Mouse (Mus musculus) lung, postnatal 14 days (tissue): ENCODE measurements around the gene Ppm1h.

Experiments used
- DNase-seq: peaks from one replicate; pipeline ENCODE4 v3.0.0; 2021

The Ppm1h gene

GRCm38 (mm10) chr10:122705457-122705856 is 26.9 kb downstream of the Ppm1h start:
- no peak for DNase-seq

DNA sequence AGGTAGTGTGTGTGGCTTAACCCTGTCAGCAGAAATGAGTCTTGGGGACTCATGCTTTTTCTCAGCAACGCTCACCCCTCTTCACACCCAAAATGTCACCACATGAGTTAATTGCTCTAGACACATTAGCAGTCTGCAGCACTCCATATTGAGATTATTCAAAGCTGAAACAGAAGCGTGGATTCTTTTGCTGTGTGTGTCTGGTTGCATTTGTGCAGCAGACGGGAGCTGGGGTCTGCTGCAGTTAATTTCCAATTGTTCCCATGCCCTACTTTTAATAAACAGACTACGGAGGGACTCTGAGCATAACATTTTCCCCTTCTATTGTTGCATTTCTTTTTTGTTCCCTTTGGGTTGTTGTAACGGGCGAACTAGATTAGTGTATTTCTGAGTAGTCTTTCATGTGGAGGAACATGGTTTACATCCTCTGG is 32.8 kb downstream of the Ppm1h start:
- DNase-seq, result no peak

- no peak for DNase-seq
Measured at GRCm38 (mm10) chr10:122712307-122712706, 33.7 kb downstream of the Ppm1h start.

- DNase-seq, result no peak
Measured at GRCm38 (mm10) chr10:122715856-122716255, 37.3 kb downstream of the Ppm1h start.

DNA sequence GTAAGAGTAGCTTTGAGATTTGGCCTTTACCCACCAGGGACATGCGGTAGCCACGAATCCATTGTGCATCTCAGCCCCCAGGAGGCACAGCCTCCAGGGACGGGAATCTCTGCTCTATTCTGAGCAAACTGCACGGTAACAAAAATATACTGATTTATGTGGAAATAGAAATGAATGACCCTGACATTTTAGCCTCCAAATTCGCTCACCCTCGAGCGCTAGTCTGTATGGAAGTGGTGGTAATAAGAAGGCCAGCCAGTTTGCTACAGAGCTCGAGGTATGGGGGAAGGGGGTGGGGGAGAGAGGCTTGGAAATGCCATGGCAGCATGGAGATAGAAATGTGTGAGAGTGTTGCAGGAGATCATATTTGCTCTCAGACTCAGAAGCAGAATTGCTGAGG is 37.7 kb downstream of the Ppm1h start:
- DNase-seq, result no peak

GRCm38 (mm10) chr10:122716739-122717474 is 38.3 kb downstream of the Ppm1h start:
- DNase-seq, result no peak

- no peak for DNase-seq
Measured at GRCm38 (mm10) chr10:122717754-122718415, 39.3 kb downstream of the Ppm1h start.

GRCm38 (mm10) chr10:122718951-122719350 is 40.4 kb downstream of the Ppm1h start:
- no peak for DNase-seq

GRCm38 (mm10) chr10:122722111-122722510 is 43.5 kb downstream of the Ppm1h start:
- DNase-seq, result no peak

DNA sequence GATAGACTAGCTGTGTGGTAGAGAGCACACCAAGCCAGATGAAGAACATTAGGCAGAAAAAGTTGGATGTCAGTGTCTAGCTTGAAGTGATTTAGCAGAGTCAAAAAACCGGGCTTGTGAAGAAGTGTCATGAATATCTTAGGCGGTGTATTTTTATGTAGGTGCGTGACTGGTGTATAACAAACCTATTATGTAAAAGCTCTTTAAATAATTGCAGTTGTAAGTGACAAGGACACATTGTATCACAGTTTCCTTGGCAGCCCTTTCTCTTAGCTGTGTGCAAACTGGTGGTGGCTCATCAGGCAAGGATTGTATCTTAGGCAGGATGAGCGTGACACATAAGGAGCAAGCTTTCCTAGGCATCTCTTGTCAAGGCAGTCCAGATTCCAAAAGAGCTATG is 46.1 kb downstream of the Ppm1h start:
- no peak for DNase-seq

DNA sequence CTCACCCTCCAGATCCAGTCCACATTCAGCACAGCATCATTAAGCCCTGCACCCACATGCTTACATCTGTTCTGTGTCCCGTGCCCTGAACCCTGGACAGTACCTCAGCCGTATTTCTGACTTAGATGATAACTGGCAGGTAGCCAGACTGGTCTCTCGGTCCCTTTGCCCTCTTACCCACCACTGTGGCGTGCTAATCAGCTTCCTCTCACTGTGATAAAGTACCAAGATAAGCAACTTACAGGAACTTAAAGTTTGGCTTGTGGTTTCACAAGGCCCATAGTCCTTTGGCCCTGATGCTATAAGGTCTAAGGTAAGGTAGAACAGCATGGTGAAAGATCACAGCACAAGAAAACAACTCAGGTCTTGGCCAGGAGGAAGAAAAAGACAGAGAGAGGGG is 48.7 kb downstream of the Ppm1h start:
- DNase-seq, result no peak

DNA sequence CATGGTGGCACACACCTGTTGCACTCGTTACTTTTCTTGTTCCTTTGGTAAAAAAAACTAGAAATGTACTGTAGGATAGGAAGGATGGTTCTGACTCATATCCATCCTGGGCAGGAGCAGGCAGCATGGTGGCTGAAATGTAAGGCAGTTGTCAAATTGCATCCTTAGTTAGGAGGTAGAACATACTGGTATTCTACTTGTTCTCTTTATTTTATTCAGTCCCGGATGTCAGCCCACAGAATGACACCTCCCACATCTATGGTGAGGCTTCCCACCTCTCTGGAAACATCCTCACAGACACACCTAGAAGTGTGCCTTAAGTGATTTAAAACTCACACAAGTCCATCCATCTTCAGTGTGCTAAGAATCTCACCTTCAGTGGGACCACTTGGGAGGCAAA is 49.6 kb downstream of the Ppm1h start:
- no peak for DNase-seq

GRCm38 (mm10) chr10:122732146-122732545 is 53.6 kb downstream of the Ppm1h start:
- DNase-seq, result no peak

DNA sequence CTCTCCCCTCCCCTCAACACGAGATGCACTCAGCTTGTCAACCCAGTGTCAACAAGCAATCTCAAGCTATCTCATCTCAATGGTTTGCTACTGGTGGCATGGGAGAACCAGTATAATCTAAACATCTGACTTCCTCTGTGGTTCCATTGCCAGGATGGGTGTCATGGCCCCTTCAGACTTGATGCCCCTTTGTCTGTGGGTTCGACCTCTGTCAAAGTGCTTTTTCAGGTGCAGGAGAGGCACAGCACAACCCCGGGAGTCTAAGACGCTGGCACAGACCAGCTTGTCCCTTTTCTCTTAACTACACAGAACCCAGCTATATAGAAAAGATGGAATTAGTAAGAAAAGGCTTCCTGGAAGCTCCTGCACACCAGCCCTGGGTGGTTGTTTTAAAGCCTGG is 56.0 kb downstream of the Ppm1h start:
- DNase-seq, result no peak

DNA sequence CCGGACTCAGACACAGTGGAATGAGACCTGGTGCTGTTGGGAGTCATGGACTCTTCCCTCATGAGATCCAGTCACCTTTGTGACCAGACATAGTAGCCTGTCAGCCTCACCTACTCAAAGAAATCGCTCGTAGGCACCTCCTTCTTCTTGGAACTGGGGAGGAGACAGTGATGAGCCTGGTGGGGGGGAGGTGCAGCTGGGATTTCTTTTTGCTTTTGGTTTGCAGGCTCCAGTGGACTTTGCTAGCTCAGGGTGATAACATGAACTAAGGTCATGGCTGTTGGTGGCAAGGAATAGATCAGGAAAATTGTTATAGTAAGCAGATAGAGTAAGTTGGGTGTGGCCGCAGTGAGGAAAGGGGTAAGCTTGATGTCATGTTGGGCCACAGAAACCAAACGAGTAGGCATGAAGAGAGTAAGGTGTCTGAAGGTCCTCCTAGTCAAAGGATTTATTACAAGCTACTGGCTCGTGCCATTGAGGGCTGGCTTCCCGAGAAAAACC is 56.8 kb downstream of the Ppm1h start:
- no peak for DNase-seq

GRCm38 (mm10) chr10:122736835-122737234 is 58.3 kb downstream of the Ppm1h start:
- no peak for DNase-seq

DNA sequence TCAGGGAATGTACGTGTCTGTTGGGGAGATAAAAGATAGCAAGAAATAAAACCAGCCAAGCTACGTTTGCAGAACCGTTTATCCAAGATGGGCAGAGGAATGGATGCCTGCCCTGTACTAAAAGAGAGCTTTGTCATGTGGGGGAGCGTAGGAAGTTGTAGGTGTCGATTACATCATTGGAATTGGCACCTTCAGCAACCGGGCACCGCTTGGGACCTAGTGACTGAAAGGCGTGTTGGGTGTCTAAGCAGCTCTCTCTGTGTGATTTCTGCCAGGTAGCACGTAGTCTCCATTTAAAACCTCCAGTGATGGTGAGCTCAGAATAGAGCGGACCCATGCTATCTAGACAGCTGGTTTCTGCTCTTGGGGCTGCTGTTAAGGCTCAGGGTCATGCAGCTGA is 60.0 kb downstream of the Ppm1h start:
- DNase-seq, result no peak

- no peak for DNase-seq
Measured at GRCm38 (mm10) chr10:122739037-122739436, 60.5 kb downstream of the Ppm1h start.

- DNase-seq, result no peak
Measured at GRCm38 (mm10) chr10:122740117-122740516, 61.6 kb downstream of the Ppm1h start.

GRCm38 (mm10) chr10:122741191-122741590 is 62.6 kb downstream of the Ppm1h start:
- no peak for DNase-seq

GRCm38 (mm10) chr10:122742136-122742535 is 63.6 kb downstream of the Ppm1h start:
- no peak for DNase-seq

GRCm38 (mm10) chr10:122743361-122743760 is 64.8 kb downstream of the Ppm1h start:
- peak; percentile 18 for DNase-seq

- no peak for DNase-seq
Measured at GRCm38 (mm10) chr10:122744970-122745369, 66.4 kb downstream of the Ppm1h start.

- DNase-seq, result no peak
Measured at GRCm38 (mm10) chr10:122746211-122746610, 67.6 kb downstream of the Ppm1h start.
